Mouse (Mus musculus): ENCODE measurements around the gene Plekho1.

DNA sequence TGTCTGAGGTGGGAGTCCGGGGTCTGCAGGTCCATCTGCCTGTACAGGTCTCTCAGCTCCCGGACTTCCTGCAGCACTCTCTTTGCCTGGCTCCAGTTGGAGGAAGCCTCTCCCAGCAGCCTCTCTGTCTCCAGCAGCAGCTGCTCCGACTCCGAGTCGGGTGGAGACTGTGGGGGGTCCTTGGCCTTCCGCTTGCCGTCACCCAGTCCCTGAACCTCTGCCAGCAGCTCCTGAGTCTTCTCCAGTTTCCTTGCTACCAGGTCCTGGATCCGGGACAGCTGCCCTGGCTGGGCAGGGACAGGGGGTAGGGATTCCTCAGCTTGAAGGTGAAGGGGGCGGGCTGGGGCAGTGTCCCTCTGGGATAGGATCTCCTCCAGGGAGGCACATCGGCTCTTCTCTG is 6.8 kb downstream of the Plekho1 start:
- no peak for TF ChIP-seq CTCF (IDR thresholded peaks at IDR 0.05; ENCODE audit: control insufficient read depth, insufficient read depth, insufficient read length)
- TF ChIP-seq USF1 (IDR thresholded peaks at IDR 0.05; ENCODE audit: low read depth): no peak
- no peak for TF ChIP-seq MYOD1 (IDR thresholded peaks at IDR 0.05; ENCODE audit: control insufficient read depth, insufficient read length, low read depth)
- TF ChIP-seq MAX (IDR thresholded peaks at IDR 0.05): no peak
- no peak for TF ChIP-seq MYOG (IDR thresholded peaks at IDR 0.05; ENCODE audit: control insufficient read depth, extremely low read depth, insufficient read length)
- no peak for TF ChIP-seq CEBPB (IDR thresholded peaks at IDR 0.05; ENCODE audit: low read depth)
- no peak for TF ChIP-seq FOSL1 (IDR thresholded peaks at IDR 0.05; ENCODE audit: insufficient read depth, low read length, poor library complexity, severe bottlenecking)

Data from C2C12 (cell line).